Mouse (Mus musculus): ENCODE measurements at regions not wholly inside any gene's neighbourhood (a gene's known extent, or its start where the extent isn't known, plus 50 kb on each side); places are given as distances from the start of the nearest gene placed in this dataset.
A peak's percentile ranks its signal among the peaks of the same experiment; 100 is the strongest.

DNA sequence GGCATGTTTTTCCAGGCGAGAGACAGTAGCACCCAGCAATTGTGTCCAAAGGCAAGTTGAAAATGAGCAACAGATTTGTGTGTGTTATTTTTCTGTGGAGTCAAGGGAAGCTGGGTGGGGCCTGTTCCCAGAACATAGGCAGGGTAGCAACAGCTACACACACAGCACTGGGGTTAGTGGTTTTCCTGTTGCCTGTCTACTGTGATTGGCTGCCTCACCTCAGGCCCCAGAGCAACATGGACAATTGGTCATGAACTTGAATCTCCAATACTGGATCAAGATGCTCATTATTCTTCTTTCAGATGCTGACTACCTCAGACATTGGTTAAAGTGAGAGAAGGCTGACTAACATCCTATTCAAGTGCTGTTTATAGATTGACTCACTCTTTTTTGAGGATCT is 188.9 kb downstream of the Gm5426 start:
- no peak for DNase-seq (ENCODE audit: extremely low read depth)
- Histone ChIP-seq H3K4me1 (ENCODE audit: control insufficient read depth in 1 of 2, insufficient read depth in 2 of 2) (no peaks in the 10 kb centered on the region), H3K79me2 (replicated peaks; ENCODE audit: control insufficient read depth, extremely low read depth, insufficient read depth, poor library complexity, severe bottlenecking) (no peaks in the 10 kb centered on the region), H3K9me3 (replicated peaks; ENCODE audit: low read length) (no peaks in the 10 kb centered on the region), H3K9ac (ENCODE audit: insufficient read depth, low read depth) (no peak overlapping the region), H3K27ac (ENCODE audit: insufficient read depth, low read depth) (no peak overlapping the region), H3K4me3 (replicated peaks in 1 of 3; ENCODE audit: low read depth in 2 of 3, low read length in 2 of 3, poor library complexity in 1 of 3) (no peak overlapping the region), H3K36me3 (replicated peaks in 1 of 2; ENCODE audit: control insufficient read depth in 1 of 2, insufficient read depth in 1 of 2, low read length in 1 of 2) (no peaks in the 10 kb centered on the region), H3K27me3 (replicated peaks) (no peaks in the 10 kb centered on the region), H3K4me2 (ENCODE audit: insufficient read depth, low read depth, poor library complexity, severe bottlenecking) (no peak overlapping the region)
- in situ Hi-C loops (cut with MboI; ENCODE audit: low pct_ligation_motif_present, low pct_unique_long_range_greater_than_20kb, low sequenced_read_pairs), result no loop called here
- dilution Hi-C loops (cut with MboI; ENCODE audit: extremely low pct_ligation_motif_present, extremely low pct_unique_long_range_greater_than_20kb, low sequenced_read_pairs), result no loop called here
- no peak for TF ChIP-seq ZKSCAN1 (IDR thresholded peaks at IDR 0.05; ENCODE audit: borderline replicate concordance, low read depth, low read length)
- no peak for TF ChIP-seq ETS1 (conservative IDR thresholded peaks at IDR 0.05; ENCODE audit: low read depth, low read length)

DNA sequence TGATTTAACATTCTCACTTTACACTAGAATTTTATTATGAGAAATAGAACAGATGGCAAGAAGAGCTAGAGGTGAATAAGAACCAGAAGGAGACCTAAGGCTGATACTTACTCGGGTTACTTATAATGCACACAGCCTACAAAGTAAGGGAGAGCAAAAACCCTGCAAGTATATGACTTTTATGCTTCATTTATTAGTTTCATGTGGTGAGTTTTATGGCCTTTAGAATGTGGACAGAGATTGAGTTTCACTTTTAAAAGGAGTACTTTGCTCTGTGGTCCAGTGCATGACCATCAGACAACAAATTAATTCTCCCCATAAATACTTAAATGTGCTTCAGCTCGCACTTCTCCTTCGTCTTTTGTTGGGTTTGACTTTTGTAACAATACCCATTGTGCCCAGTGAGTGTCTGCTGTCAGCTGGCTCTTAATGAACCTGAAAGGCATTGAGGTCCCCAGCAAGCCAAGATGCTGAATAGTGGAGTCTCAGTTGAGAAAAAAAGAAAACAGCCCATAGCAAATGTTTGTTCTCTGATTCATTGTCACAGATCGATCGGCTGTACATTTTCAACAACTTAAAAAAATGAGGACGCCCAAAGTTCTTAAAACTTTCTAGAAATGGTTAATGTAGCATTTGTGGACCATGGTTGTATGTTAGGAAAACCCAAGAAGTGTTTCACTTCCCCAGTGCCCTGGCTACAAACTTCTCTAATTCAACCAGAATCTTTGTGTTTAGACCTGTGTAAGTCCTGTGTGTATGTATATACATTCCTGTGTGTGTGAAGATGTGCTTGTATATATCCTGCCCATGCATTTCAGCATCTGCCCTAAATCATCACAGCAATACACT is 194.5 kb downstream of the Gm5426 start:
- in situ Hi-C loops (cut with MboI; ENCODE audit: low pct_ligation_motif_present, low pct_unique_long_range_greater_than_20kb, low sequenced_read_pairs) (no loop called here), dilution Hi-C loops (cut with MboI; ENCODE audit: extremely low pct_ligation_motif_present, extremely low pct_unique_long_range_greater_than_20kb, low sequenced_read_pairs) (no loop called here)
- Histone ChIP-seq H3K27me3 (replicated peaks) (no peaks in the 10 kb centered on the region), H3K4me1 (ENCODE audit: control insufficient read depth in 1 of 2, insufficient read depth in 2 of 2) (peaks cover 11 to 30% of the 10 kb centered on the region in 2 experiments), H3K79me2 (replicated peaks; ENCODE audit: control insufficient read depth, extremely low read depth, insufficient read depth, poor library complexity, severe bottlenecking) (no peaks in the 10 kb centered on the region), H3K9ac (ENCODE audit: insufficient read depth, low read depth) (peak overlapping the region; percentile 18; the same call in 1 of the 2 replicates), H3K9me3 (replicated peaks; ENCODE audit: low read length) (peaks cover 4% of the 10 kb centered on the region), H3K4me2 (ENCODE audit: insufficient read depth, low read depth, poor library complexity, severe bottlenecking) (peak overlapping the region; percentile 48; the same call in 1 of the 2 replicates), H3K4me3 (replicated peaks in 1 of 3; ENCODE audit: low read depth in 2 of 3, low read length in 2 of 3, poor library complexity in 1 of 3) (no peak overlapping the region), H3K27ac (ENCODE audit: insufficient read depth, low read depth) (peak overlapping the region; percentile 82), H3K36me3 (replicated peaks in 1 of 2; ENCODE audit: control insufficient read depth in 1 of 2, insufficient read depth in 1 of 2, low read length in 1 of 2) (no peaks in the 10 kb centered on the region)
- TF ChIP-seq UBTF (IDR thresholded peaks at IDR 0.05; ENCODE audit: low read depth, low read length), result no peak
- TF ChIP-seq IRF4 (IDR thresholded peaks at IDR 0.05; ENCODE audit: low read depth, low read length), result peak; percentile 66; the same call in 1 of the 2 replicates
- 0 out of 2 replicates have a peak, but pooled peaks have one; percentile 17 for TF ChIP-seq ZNF384 (IDR thresholded peaks at IDR 0.05; ENCODE audit: low read depth, low read length)
- 0 out of 2 replicates have a peak, but pooled peaks have one; percentile 34 for TF ChIP-seq TBP (conservative IDR thresholded peaks at IDR 0.05; ENCODE audit: low read depth, low read length)
- TF ChIP-seq EP300 (IDR thresholded peaks at IDR 0.05; ENCODE audit: low read length), result peak; percentile 73; the same call in 1 of the 2 replicates
- no peak for DNase-seq (ENCODE audit: extremely low read depth)

DNA sequence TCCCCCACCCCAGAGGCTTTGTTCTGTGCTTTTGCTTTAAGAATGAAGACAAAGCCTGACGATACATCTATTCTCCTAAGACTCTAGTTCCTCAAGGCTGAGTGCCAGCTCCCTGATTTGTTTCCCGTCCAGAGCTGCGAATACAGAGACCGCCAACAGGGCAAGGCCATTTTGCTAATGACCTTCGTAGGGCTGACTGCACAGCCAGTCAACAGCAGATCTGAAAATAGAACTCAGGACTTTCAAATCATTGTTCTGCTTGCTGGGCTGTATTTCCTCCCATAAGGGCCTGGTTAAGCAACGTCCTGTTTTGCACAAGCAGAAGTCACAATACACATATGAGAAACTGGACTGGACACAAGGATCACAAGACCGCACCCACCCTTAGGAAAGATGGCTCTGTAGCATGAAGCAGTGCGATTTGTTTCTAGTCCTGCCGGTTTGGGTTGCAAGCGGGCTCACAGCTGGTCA is 196.4 kb downstream of the Gm5426 start:
- dilution Hi-C loops (cut with MboI; ENCODE audit: extremely low pct_ligation_motif_present, extremely low pct_unique_long_range_greater_than_20kb, low sequenced_read_pairs), result no loop called here
- H3K9me3 ChIP-seq (replicated peaks; ENCODE audit: low read length), result peaks cover 4% of the 10 kb centered on the region
- no peak overlapping the region; the same call in 1 of the 2 replicates for H3K9ac ChIP-seq (ENCODE audit: insufficient read depth, low read depth)
- no peak overlapping the region for H3K4me2 ChIP-seq (ENCODE audit: insufficient read depth, low read depth, poor library complexity, severe bottlenecking)
- H3K4me3 ChIP-seq (replicated peaks in 1 of 3; ENCODE audit: low read depth in 2 of 3, low read length in 2 of 3, poor library complexity in 1 of 3), result no peak overlapping the region
- in situ Hi-C loops (cut with MboI; ENCODE audit: low pct_ligation_motif_present, low pct_unique_long_range_greater_than_20kb, low sequenced_read_pairs), result no loop called here
- no peaks in the 10 kb centered on the region for H3K79me2 ChIP-seq (replicated peaks; ENCODE audit: control insufficient read depth, extremely low read depth, insufficient read depth, poor library complexity, severe bottlenecking)
- no peaks in the 10 kb centered on the region for H3K27me3 ChIP-seq (replicated peaks)
- peak overlapping the region; percentile 87 for H3K27ac ChIP-seq (ENCODE audit: insufficient read depth, low read depth)
- H3K36me3 ChIP-seq (replicated peaks in 1 of 2; ENCODE audit: control insufficient read depth in 1 of 2, insufficient read depth in 1 of 2, low read length in 1 of 2), result no peaks in the 10 kb centered on the region
- TF ChIP-seq MYC (IDR thresholded peaks at IDR 0.05; ENCODE audit: low read depth, low read length) (0 out of 2 replicates have a peak, but pooled peaks have one; percentile 30), MEF2A (IDR thresholded peaks at IDR 0.05; ENCODE audit: borderline replicate concordance, low read depth, low read length) (peak; percentile 68; the same call in 1 of the 2 replicates), JUN (IDR thresholded peaks at IDR 0.05; ENCODE audit: insufficient read depth, low read depth, low read length) (no peak)
- DNase-seq (ENCODE audit: extremely low read depth), result no peak
- peaks cover 12 to 32% of the 10 kb centered on the region in 2 experiments for H3K4me1 ChIP-seq (ENCODE audit: control insufficient read depth in 1 of 2, insufficient read depth in 2 of 2)

Measured in CH12.LX (cell line).